Mouse (Mus musculus) limb, embryonic 10.5 days (tissue): ENCODE data around the gene Sox5. TPM values are rescaled to one million over a fixed set of nuclear protein-coding genes. Genes with fewer than 3 reads are reported as not detected.
A peak's percentile ranks its signal among the peaks of the same experiment; 100 is the strongest.

Source experiments
- DNase-seq: peaks from one replicate; pipeline ENCODE4 v3.0.0-alpha.2; 2017; ENCODE audit warnings: low spot score
- H3K27ac ChIP-seq: fragments of 300-500 bp; sonication (generic); 2 replicates; pipeline ENCODE4 v1.5.1; 2016; ENCODE audit warnings: mild to moderate bottlenecking
- H3K27me3 ChIP-seq: fragments of 300-500 bp; sonication (generic); 2 replicates; pipeline ENCODE4 v1.6.1; 2016; ENCODE audit warnings: low read depth, mild to moderate bottlenecking; ENCODE audit not compliant: poor library complexity, severe bottlenecking
- H3K36me3 ChIP-seq: fragments of 300-500 bp; sonication (generic); 2 replicates; pipeline ENCODE4 v1.6.1; 2016; ENCODE audit warnings: mild to moderate bottlenecking, moderate library complexity
- H3K4me1 ChIP-seq: fragments of 300-500 bp; sonication (generic); 2 replicates; pipeline ENCODE4 v1.6.1; 2016
- H3K4me3 ChIP-seq: fragments of 300-500 bp; sonication (generic); 2 replicates; pipeline ENCODE4 v1.5.1; 2016; ENCODE audit warnings: mild to moderate bottlenecking, moderate library complexity
- H3K9me3 ChIP-seq: fragments of 300-500 bp; sonication (generic); replicated peaks from 2 replicates; pipeline ENCODE4 v1.6.1; 2016; ENCODE audit warnings: mild to moderate bottlenecking
- WGBS: fragments of 180-500 bp; shearing (Covaris S2); methylation state at CpG from one replicate; pipeline ENCODE4 v1.1.7; 2016; 5-methylcytosine and 5-hydroxymethylcytosine counted together
- polyA plus RNA-seq: library from polyadenylated mRNA; unstranded; fragments of >200 nt; fragmentation: Nextera tagmentation; extraction: Ambion mirVana; gene quantifications from 2 replicates; pipeline ENCODE4 v1.2.1, GENCODE M21; 2016

Gene Sox5
- polyA plus RNA-seq, 1 experiment from 2014 or later, result 60.8 TPM

GRCm38 (mm10) chr6:144621089-144621769 is 160.5 kb downstream of the Sox5 start:
- 42% methylated on average over 3 of the region's 3 CpGs for WGBS
- DNase-seq, result no peak
- H3K4me3 ChIP-seq, result no peak overlapping the region
- peaks cover 5% of the 10 kb centered on the region; the same call in 1 of the 2 replicates for H3K36me3 ChIP-seq
- peaks cover 12% of the 10 kb centered on the region for H3K4me1 ChIP-seq
- H3K9me3 ChIP-seq, result no peaks in the 10 kb centered on the region
- H3K27me3 ChIP-seq, result no peaks in the 10 kb centered on the region
- no peak overlapping the region for H3K27ac ChIP-seq

GRCm38 (mm10) chr6:144611383-144611791 is 170.4 kb downstream of the Sox5 start:
- no peaks in the 10 kb centered on the region for H3K9me3 ChIP-seq
- no peak overlapping the region for H3K27ac ChIP-seq
- 66% methylated on average over 4 of the region's 4 CpGs for WGBS
- no peak overlapping the region for H3K4me3 ChIP-seq
- no peaks in the 10 kb centered on the region for H3K36me3 ChIP-seq
- no peak for DNase-seq
- no peaks in the 10 kb centered on the region for H3K4me1 ChIP-seq
- no peaks in the 10 kb centered on the region for H3K27me3 ChIP-seq

- no peak overlapping the region for H3K27ac ChIP-seq
- no peaks in the 10 kb centered on the region for H3K4me1 ChIP-seq
- 83% methylated on average over 8 of the region's 8 CpGs for WGBS
- DNase-seq, result no peak
- H3K27me3 ChIP-seq, result no peaks in the 10 kb centered on the region
- no peaks in the 10 kb centered on the region for H3K9me3 ChIP-seq
- H3K4me3 ChIP-seq, result no peak overlapping the region
- no peaks in the 10 kb centered on the region for H3K36me3 ChIP-seq
Measured at GRCm38 (mm10) chr6:144610878-144611277, 170.9 kb downstream of the Sox5 start.

- DNase-seq, result no peak
- no peaks in the 10 kb centered on the region for H3K9me3 ChIP-seq
- no peak overlapping the region for H3K4me3 ChIP-seq
- H3K4me1 ChIP-seq, result no peaks in the 10 kb centered on the region
- no peak overlapping the region for H3K27ac ChIP-seq
- no peaks in the 10 kb centered on the region for H3K27me3 ChIP-seq
- WGBS, result 89% methylated on average over 4 of the region's 4 CpGs
- H3K36me3 ChIP-seq, result no peaks in the 10 kb centered on the region
Measured at GRCm38 (mm10) chr6:144602883-144603282, 178.9 kb downstream of the Sox5 start.

GRCm38 (mm10) chr6:144600351-144600750 is 181.4 kb downstream of the Sox5 start:
- DNase-seq, result no peak
- WGBS, result 89% methylated on average over 5 of the region's 5 CpGs
- H3K9me3 ChIP-seq, result no peaks in the 10 kb centered on the region
- H3K27ac ChIP-seq, result no peak overlapping the region
- H3K36me3 ChIP-seq, result no peaks in the 10 kb centered on the region
- no peaks in the 10 kb centered on the region for H3K27me3 ChIP-seq
- H3K4me1 ChIP-seq, result peaks cover 13% of the 10 kb centered on the region
- H3K4me3 ChIP-seq, result no peak overlapping the region

GRCm38 (mm10) chr6:144598324-144598973 is 183.3 kb downstream of the Sox5 start:
- Histone ChIP-seq H3K27ac (no peak overlapping the region), H3K36me3 (no peaks in the 10 kb centered on the region), H3K4me1 (peaks cover 13% of the 10 kb centered on the region), H3K9me3 (no peaks in the 10 kb centered on the region), H3K27me3 (no peaks in the 10 kb centered on the region), H3K4me3 (no peak overlapping the region)
- 53% methylated on average over 6 of the region's 6 CpGs for WGBS
- DNase-seq, result no peak

- H3K27ac ChIP-seq, result no peak overlapping the region
- WGBS, result 61% methylated on average over 8 of the region's 8 CpGs
- no peaks in the 10 kb centered on the region for H3K9me3 ChIP-seq
- H3K4me1 ChIP-seq, result peaks cover 14% of the 10 kb centered on the region
- H3K36me3 ChIP-seq, result no peaks in the 10 kb centered on the region
- H3K27me3 ChIP-seq, result no peaks in the 10 kb centered on the region
- H3K4me3 ChIP-seq, result no peak overlapping the region
- DNase-seq, result no peak
Measured at GRCm38 (mm10) chr6:144596536-144597210, 185.1 kb downstream of the Sox5 start.

GRCm38 (mm10) chr6:144584854-144585253 is 196.9 kb downstream of the Sox5 start:
- Histone ChIP-seq H3K27ac (no peak overlapping the region), H3K9me3 (no peaks in the 10 kb centered on the region), H3K36me3 (no peaks in the 10 kb centered on the region), H3K27me3 (0 out of 2 replicates have a peak, but pooled peaks cover 4% of the 10 kb centered on the region), H3K4me3 (no peak overlapping the region), H3K4me1 (peaks cover 22% of the 10 kb centered on the region)
- WGBS, result 68% methylated on average over 5 of the region's 5 CpGs
- DNase-seq, result no peak

- Histone ChIP-seq H3K27me3 (0 out of 2 replicates have a peak, but pooled peaks cover 4% of the 10 kb centered on the region), H3K4me1 (peaks cover 28% of the 10 kb centered on the region), H3K4me3 (no peak overlapping the region), H3K36me3 (no peaks in the 10 kb centered on the region), H3K9me3 (no peaks in the 10 kb centered on the region), H3K27ac (no peak overlapping the region)
- DNase-seq, result no peak
- WGBS, result 77% methylated on average over 11 of the region's 11 CpGs
Measured at GRCm38 (mm10) chr6:144584074-144584840, 197.5 kb downstream of the Sox5 start.

GRCm38 (mm10) chr6:144579301-144579700 is 202.5 kb downstream of the Sox5 start:
- no peak overlapping the region for H3K4me3 ChIP-seq
- no peaks in the 10 kb centered on the region for H3K9me3 ChIP-seq
- no peaks in the 10 kb centered on the region for H3K36me3 ChIP-seq
- WGBS, result 44% methylated on average over 12 of the region's 12 CpGs
- H3K27ac ChIP-seq, result peak overlapping the region; percentile 66; the same call in 1 of the 2 replicates
- DNase-seq, result peak; percentile 31
- no peaks in the 10 kb centered on the region for H3K27me3 ChIP-seq
- peaks cover 21% of the 10 kb centered on the region for H3K4me1 ChIP-seq

GRCm38 (mm10) chr6:144570850-144571249 is 210.9 kb downstream of the Sox5 start:
- H3K4me3 ChIP-seq, result no peak overlapping the region
- H3K36me3 ChIP-seq, result no peaks in the 10 kb centered on the region
- peaks cover 5% of the 10 kb centered on the region; the same call in 1 of the 2 replicates for H3K4me1 ChIP-seq
- H3K27ac ChIP-seq, result no peak overlapping the region
- WGBS, result 65% methylated on average over 17 of the region's 17 CpGs
- DNase-seq, result no peak
- H3K27me3 ChIP-seq, result no peaks in the 10 kb centered on the region
- H3K9me3 ChIP-seq, result no peaks in the 10 kb centered on the region

GRCm38 (mm10) chr6:144565827-144566226 is 215.9 kb downstream of the Sox5 start:
- Histone ChIP-seq H3K27ac (no peak overlapping the region), H3K27me3 (no peaks in the 10 kb centered on the region), H3K9me3 (no peaks in the 10 kb centered on the region), H3K36me3 (no peaks in the 10 kb centered on the region), H3K4me3 (no peak overlapping the region), H3K4me1 (no peaks in the 10 kb centered on the region)
- DNase-seq, result no peak
- 93% methylated on average over 1 of the region's 1 CpGs for WGBS
